Mouse (Mus musculus): ENCODE data around the gene Elp4. TPM values are rescaled to one million over a fixed set of nuclear protein-coding genes. Genes with fewer than 3 reads are reported as not detected.

Gene Elp4
- polyA plus RNA-seq, 1 experiment = 7.1 TPM

DNA sequence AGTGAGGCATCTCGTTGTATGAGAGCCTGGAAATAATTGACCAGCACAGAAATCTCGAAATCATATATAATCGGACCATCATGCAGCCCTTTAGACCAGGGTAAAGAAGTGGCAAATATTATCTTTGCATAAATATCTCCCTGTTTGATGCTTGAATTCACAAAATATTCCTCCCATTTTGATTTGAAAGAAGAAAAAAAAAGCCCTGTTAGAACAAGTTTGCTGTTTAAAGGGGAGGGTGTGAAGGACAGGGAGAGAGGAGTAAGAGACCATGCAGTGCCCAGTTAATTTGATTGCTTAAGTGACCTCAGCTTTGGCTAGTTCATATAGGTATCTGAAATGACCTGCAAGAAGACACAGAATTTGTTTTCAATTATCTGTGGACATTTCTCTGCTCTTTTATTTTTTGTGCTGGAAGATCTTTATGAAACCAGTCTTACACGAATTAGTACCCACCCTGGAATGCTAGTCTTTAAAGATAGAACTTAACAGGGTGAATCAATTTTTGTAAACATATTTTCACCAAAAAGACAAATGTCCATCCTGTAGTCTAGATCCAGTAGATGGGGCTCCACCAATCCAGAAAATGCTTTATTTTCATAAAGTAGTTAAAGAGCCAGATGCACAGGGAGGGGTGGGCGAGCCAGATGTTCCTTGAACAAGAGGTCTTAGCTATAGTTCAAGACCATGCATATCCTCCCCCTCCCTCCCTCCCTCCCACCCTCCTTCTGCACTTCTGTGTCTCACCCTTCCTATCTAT, 238.7 kb downstream of the Elp4 start:
- no peak for TF ChIP-seq GATA1 (IDR thresholded peaks at IDR 0.05; ENCODE audit: low read length)

DNA sequence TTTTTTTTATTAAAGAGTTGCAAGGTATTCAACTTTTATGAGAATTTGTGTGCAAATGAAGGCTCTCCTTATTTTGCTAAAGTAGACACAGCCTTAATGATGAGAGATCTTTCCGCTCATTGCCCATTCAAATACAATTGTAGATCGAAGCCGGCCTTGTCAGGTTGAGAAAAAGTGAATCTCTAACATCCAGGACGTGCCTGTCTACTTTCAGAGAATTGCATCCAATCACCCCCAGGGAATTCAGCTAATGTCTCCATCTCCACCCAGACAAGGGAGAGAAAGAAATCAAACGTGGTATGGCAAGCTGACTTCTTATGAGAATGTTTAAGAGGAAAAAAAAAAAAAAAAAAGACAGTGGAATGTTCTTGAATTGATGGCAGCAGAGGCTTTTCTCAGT, 239.4 kb downstream of the Elp4 start:
- TF ChIP-seq GATA1 (IDR thresholded peaks at IDR 0.05; ENCODE audit: low read length) = no peak

DNA sequence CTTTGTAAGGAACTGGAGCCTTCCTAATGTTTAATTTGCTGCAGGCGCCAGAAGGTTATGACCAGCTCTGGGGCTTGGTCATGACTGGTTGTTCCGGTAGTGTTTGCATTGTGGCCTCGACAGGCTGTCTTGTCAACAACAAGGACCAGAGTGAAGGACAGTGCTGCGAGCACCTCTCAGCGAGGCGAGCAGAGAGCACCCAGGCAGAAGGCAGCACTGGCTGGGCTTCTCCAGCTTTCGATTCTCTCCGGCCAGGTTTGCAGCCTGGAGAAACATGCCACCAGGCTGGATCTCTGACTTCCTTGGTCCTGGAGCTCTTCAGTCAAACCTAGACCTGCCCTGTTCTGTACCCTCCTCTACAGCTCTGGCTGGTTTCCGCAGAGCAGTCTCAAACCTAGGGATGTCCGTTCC, 241.3 kb downstream of the Elp4 start:
- TF ChIP-seq GATA1 (IDR thresholded peaks at IDR 0.05; ENCODE audit: low read length) = no peak

DNA sequence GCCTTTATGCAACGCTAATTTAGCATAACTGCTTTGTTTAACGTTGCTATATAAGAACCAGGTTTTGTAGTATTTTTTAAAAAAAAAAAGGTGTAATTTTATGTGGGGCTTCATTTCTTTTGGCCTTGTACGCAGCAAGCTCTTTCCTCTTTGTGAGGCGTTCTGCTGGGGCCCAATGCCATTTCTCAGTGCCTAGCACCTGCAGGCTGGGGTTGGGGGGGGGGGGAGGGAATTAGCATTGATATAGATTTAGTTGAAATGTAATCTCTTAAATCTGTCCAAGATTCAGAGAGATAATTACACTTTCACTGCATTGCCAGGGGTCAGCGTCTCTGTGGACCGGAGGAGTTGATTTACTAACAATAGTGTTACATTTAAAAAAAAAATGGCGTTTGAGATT, 241.8 kb downstream of the Elp4 start:
- no peak for TF ChIP-seq GATA1 (IDR thresholded peaks at IDR 0.05; ENCODE audit: low read length)

DNA sequence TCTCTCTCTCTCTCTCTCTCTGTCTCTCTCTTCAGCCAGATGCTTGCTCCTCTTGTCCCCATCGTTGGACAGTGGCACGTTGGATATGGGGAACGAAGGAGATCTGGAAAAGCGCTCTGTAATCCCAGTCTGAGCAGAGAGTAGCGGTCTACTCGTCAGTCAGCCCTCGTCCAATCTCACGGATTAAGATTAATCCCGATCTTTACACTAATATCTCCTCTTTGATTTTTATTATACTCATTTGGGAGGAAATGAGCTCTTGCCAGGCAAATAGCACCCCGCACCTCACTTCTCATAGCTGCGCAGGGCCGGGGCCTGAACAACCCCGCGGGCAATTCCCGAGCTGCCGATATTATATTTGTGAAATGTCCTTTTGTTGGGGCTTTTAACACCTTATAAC, 242.2 kb downstream of the Elp4 start:
- no peak for TF ChIP-seq GATA1 (IDR thresholded peaks at IDR 0.05; ENCODE audit: low read length)

DNA sequence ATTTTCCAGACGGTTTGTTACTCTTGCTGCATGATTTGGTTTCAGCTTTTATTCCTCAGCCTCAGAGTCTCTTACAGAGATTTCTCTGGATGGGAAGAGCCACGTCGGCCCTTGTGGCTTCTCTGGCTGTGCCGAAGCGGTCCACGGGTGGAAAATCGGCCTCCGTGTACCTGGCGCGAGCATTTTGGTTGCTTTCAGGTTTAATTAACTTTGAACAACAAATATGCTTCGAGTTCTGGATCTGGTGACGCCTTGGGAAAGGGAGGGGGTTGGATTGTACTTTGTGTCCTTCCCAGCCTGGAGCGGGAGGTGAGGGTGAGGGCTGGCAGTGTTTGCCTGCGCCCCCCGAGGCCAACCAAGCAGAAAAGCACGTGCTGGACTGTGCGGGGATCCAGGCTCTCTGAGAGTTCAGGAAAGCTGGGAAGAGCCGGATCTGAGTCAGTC, 242.7 kb downstream of the Elp4 start:
- no peak for TF ChIP-seq GATA1 (IDR thresholded peaks at IDR 0.05; ENCODE audit: low read length)

DNA sequence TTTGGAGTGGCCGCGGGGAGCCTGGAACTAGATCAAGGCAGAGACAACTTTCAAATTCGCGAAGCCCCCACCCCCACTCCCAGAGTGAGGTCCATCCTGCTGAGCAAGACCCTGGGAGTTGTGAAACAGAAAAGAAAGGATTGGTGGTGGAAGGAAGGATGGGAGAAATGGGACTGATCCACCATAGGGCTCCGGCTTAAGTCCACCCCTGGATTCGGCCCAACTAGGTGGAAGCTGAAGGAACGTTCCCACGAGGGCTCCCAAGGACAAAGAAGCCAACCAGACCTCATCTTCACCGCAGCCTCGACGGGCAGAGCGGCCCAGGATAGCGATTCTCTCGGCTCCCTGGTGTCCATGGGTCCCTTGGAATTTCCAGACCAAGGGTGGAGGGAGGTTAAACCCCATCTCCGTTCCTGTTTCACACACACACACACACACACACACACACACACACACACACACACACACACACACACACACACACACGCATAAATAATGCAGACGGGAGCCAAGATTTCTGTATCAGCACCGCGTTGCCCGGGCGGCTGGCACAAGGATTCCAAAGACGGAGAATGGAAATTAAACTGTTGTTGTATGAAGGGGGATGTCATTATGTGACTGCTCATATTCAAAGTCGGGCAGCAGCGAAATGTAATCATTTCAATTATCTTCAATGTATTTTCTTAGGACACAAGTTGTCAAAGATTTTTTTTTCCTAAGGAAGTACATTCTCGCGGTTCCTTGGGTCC, 243.3 kb downstream of the Elp4 start:
- TF ChIP-seq GATA1 (IDR thresholded peaks at IDR 0.05; ENCODE audit: low read length) = no peak

DNA sequence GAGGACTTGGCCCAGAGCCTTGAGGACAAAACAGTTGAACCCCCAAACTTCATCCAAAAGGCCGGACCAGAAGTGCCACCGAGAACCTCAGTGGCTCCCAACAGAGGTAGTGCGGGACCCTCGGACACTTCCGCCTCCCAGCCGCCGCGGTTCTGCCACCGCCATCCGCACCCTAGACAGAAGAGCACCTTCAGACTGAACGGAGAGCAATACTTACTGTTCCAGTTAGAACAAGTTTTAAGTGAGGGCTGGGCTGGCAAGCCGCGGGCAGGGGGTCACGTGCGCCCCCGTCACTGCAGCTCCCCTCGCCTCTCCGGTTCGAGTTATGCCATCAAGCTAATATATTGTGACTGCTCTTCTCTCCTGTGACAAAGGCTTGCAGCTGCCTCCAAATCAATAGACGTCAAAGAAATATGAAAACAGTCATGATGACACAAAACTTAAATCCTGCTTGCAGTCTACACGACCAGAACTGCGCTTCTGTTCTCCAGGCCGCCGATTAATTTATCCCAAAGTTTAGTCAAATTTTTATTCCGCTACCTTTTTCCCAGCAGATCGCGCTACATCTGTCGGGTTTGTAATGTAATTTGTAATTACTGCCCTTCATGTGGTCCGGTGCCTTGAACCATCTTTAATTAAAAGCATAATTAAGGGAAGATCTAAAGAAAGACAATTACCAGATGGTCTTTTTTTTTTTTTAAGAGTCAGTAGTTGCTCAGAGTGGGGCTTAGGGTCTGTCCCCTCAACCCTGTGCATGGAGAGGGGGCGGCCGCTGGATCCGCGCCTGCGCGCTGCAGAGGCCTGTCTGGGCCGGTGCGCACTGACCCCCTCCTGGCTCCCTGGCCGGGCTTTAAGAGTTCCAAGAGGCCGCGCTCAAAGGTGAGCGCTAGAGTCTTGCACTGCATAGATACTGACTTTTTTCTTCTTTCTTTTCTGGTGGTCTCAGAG, 244.2 kb downstream of the Elp4 start:
- no peak for TF ChIP-seq GATA1 (IDR thresholded peaks at IDR 0.05; ENCODE audit: low read length)

DNA sequence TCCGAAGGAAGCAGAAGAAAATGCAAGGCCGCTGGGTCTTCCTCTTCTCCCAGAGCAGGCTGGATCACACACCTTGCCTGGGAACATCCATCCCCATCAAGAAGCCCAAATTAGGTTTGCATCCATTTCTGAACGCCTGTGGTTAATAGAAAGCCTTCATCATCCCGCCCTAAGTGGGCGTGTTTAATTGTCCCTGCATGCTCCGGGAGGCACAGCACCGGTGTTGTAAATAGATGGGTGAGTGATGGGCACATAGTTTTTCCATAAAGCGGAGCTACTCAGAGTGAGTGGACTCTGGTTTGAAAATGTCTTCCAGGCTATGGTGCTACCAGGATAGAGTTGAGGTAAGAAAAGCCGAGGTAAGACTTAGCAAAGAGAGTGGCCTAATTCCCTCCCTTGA, 245.0 kb downstream of the Elp4 start:
- TF ChIP-seq GATA1 (IDR thresholded peaks at IDR 0.05; ENCODE audit: low read length) = no peak

DNA sequence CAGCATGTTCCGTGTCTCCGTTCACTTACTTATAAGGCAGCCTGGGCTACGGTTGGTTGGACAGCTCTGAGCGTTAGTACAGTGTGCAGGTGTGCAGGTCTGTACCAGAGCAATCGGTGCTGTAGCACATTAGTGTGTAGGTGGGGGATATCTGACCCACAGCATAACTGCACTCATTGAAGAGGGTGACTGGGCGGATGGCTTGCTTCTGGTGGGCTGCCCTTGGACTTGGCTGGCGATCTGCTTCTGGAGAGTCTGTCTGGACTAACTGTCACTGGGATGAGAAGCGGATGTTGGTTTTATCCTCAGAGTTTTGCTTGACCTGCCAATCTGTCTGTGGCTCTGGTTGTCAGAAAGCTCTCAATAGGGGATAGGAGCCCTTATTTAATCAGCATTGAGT, 247.9 kb downstream of the Elp4 start:
- TF ChIP-seq GATA1 (IDR thresholded peaks at IDR 0.05; ENCODE audit: low read length) = no peak

Other genes with a start within 250 kb of the Elp4 start
- gene Pax6, start 235.7 kb downstream of the Elp4 start, polyA plus RNA-seq (2012) = 34.8 and 41.3 TPM in 2 replicates
- 0.89 and 3.0 TPM in 2 replicates for gene Immp1l, start 74 bp upstream of the Elp4 start, polyA plus RNA-seq (2012)
- gene Dnajc24, start 99.0 kb upstream of the Elp4 start, polyA plus RNA-seq (2012) = 23.0 and 37.2 TPM in 2 replicates